Mouse (Mus musculus) effector memory CD4-positive, alpha-beta T cell, adult 5 months (primary cell): ENCODE results near the gene Vmn2r-ps159. TPM values are rescaled to one million over a fixed set of nuclear protein-coding genes. Genes with fewer than 3 reads are reported as not detected.

Experiments
- polyA plus RNA-seq: library from polyadenylated mRNA; unstranded; fragments of 100-300 nt; shearing (Covaris generic); gene quantifications from one replicate; pipeline ENCODE4 v1.2.1, GENCODE M21; 2017

Gene Vmn2r-ps159
- polyA plus RNA-seq: not detected

DNA sequence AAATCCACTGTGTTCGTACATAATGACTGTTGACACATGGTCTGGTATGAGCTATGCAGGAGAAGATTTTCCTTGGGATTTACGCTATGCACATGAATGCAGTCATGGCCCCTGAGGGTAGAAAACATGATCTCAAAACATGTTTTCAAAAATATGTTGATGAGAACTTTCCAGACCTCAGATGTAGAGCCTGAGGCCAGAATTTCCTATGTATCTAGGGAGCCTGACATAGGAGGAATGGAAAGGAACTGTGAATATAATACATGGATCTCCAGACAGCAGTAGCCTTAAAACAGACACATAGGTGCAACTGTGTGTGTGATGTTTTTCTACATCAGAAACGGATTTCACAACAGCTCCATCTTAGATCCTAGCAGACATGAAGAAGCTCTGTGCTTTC, at the start of gene Vmn2r-ps159:
TSS of gene Vmn2r-ps159 (plus strand) at position 301 of the 400 bp plus-strand sequence.

Other genes starting within 250 kb of the Vmn2r-ps159 start
- gene 9430015G10Rik, start 221.1 kb upstream of the Vmn2r-ps159 start, polyA plus RNA-seq: 26.8 TPM
- gene Rnf223, start 200.6 kb upstream of the Vmn2r-ps159 start, polyA plus RNA-seq: not detected
- gene Agrn, start 133.6 kb upstream of the Vmn2r-ps159 start, polyA plus RNA-seq: 3.6 TPM
- gene Isg15, start 130.3 kb upstream of the Vmn2r-ps159 start, polyA plus RNA-seq: 195 TPM
- gene AW011738, start 127.8 kb upstream of the Vmn2r-ps159 start, polyA plus RNA-seq: 131 TPM
- 1.4 TPM for gene Perm1, start 115.2 kb upstream of the Vmn2r-ps159 start, polyA plus RNA-seq
- gene Plekhn1, start 96.2 kb upstream of the Vmn2r-ps159 start, polyA plus RNA-seq: 35.3 TPM
- gene Noc2l, start 95.1 kb upstream of the Vmn2r-ps159 start, polyA plus RNA-seq: 172 TPM
- gene Samd11, start 75.4 kb upstream of the Vmn2r-ps159 start, polyA plus RNA-seq: 17.0 TPM